Mouse (Mus musculus) urinary bladder, postnatal 10 days (tissue): ENCODE measurements around the gene Crtap.
"Not testable (repeated sequence)": the region's sequence is repeated elsewhere in the genome, so short reads cannot be mapped to it uniquely, and the experiment has no call there.

Experiments
- DNase-seq: peaks from one replicate; pipeline ENCODE4 v3.0.0; 2022; ENCODE audit warnings: low spot score

Crtap gene

DNA sequence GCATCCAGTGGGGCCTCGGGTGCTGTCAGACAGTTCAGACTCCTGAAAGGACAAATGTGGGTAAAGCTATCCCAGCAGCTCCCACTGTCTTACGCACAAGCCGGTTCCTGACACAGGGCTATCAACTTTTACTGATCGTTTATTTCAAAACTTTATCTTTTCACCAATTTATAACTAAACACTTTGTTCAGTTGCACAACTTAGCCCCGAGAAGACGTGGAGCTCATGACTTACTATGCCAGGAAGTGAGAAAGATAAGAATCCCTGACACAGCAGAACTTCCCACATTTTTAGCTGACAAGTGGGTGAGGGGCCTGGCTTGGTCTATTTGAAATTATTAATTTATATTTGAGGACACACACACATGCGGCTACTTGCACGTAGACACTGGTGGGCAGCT is 4.2 kb upstream of the Crtap start:
- no peak for DNase-seq

DNA sequence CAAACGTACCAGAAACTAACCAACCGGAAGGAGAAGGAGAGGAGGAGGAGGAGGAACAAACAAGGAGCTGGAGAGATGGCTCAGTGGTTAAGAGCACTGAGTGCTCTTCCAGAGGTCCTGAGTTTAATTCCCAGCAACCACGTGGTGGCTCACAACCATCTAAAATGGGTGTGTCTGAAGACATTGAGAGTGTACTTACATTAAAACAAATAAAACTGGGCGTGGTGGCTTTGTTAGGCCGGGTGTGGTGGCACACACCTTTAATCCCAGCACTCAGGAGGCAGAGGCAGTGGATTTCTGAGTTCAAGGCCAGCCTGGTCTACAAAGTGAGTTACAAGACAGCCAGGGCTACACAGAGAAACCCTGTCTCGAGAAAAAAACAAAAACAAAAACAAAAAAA is 3.7 kb upstream of the Crtap start:
- not testable (repeated sequence) for DNase-seq

DNA sequence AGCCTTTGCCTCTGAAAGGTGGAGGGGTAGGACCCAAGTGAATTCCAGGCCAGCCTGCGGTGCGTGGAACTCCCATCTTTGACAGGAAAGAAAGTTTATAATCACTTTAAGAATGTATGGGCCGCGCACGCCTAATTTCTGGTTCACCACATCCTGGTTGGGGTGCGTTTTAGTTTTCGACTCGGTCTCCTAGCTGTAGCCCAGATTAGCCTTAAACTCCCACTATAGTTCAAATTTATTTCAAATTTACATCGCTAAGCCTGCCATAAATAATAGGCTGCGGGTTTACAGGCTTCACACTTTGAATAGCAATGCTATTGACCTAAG is 237 bp upstream of the Crtap start:
- no peak for DNase-seq

DNA sequence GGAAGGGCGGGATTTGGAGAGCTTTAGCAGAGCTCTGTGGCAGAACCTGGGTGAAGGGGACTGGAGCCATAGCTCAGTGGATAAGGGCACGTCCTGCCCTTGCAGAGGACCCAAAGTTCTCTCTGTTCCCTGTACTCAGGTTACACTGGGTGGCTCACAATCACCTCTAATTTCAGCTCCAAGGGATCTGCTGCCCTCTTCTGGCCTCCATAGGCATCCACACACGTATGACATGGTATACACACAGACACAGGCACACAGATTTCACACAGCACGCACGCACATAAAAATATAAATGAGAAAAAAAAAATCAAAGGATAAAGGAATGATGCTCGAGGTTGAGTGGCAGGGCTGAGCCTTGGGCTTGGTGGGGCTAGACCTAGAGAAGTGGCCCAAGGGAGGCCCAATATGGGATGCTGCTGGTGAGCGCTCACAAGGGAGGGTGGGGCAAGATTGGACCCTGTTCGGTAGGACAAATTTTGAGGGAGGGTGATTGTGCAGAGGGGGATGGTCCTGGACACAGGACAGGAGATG is 1.0 kb downstream of the Crtap start:
- DNase-seq: no peak

DNA sequence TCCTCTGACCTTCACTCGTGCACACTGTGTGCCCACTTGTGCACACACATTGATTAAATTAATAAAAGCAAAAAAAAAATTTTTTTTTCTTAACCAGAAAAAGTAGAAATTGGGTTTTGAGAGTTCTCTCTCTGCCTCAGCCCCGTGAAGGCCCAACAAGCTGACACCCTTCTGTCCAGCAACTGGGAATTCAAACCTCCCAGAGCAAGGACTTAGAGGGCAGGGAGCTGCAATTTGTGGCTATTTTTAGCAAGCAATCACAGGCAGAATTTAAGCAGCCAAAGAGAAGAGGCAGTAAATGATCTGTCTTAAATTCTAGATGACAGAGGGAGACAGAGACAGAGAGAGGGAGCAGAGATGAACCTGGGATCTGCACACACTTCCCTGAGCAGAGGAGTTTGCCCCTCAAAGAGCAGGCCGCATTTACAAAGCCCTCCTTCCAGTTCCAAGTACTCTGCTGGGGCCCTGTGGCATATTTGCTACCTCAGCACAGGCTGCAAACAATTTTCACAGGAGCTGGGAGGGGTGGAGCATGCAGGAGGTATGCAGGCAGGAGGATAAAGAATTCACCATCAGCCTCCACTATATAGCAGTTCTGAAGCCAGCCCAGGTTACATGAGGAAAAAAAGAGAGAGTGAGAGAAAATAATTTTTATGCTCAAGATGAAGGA is 1.6 kb downstream of the Crtap start:
- no peak for DNase-seq

DNA sequence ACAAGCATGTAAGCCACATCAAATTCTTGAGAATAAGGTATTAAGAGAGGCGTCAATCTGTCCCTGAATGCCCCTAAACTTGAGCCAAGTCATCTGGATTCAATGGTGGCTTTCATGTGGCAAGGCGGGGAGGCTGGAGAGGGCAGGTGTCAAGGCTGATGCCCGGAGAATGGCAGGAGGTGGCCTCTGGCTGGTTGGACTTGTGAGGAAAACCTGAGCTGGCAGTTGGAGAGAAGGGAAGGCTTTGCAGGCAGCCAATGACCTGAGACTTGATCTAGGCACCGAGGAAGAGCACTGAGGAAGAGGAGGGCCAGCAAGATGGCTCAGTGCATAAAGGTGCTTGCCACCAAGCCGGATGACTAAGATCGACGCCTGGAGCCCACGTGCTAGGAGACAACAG is 2.2 kb downstream of the Crtap start:
- DNase-seq: no peak

DNA sequence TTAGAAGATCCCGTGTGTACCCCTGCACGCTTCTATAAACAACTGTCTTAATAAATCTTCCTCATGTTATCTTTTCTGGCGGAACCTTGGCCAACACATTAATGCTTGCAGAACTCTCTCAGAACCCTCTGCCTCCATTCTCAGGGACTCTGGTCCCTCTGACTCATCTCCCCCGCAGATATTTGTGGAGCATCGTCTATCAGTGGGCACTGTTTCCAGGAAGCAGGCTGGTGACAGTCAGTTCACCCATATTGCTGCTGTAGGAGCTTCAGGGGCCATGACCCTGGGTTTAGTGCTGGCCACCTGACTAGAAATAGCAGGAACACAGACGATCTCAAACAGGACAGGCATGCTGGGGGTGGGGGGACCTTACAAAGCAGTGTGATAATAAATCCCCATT is 3.4 kb downstream of the Crtap start:
- DNase-seq: no peak

DNA sequence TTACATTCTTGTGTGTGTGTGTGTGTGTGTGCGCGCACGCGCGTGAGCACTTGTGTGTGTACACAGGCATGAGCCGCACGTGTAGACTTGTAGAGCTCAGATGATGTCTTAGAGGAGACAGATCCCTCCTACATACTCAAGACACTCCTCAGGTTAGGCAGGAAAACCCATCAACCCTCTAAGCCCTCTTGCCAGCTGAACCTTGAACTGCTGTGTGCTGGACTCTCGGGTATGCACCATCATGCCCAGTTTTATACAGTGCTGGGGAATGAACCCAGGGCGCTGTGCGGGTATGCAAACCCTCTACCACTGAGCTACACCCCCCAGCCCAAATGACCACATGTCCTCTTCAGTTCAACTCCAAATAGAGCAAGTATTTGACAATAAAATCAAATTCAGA is 5.3 kb downstream of the Crtap start:
- DNase-seq: no peak

DNA sequence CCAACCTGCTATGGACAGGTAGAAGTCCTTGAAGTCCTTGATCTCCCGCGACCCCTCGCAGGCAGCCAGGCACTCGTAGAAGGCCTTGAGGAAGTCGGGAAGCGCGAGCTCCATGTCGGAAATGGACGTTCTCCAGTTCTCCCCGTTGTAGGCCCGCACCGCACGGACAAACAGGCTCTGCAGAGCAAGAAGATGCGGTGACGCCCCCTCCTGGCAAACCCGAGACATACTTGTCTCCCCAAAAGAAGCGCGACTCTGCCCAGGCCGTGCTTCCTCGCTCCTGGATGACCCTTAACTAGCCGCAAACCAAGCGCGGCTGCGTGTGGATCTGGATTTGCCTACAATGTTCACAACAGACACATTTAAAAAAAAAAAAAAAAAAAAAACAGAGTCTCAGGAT is 5.8 kb downstream of the Crtap start:
- DNase-seq: no peak

DNA sequence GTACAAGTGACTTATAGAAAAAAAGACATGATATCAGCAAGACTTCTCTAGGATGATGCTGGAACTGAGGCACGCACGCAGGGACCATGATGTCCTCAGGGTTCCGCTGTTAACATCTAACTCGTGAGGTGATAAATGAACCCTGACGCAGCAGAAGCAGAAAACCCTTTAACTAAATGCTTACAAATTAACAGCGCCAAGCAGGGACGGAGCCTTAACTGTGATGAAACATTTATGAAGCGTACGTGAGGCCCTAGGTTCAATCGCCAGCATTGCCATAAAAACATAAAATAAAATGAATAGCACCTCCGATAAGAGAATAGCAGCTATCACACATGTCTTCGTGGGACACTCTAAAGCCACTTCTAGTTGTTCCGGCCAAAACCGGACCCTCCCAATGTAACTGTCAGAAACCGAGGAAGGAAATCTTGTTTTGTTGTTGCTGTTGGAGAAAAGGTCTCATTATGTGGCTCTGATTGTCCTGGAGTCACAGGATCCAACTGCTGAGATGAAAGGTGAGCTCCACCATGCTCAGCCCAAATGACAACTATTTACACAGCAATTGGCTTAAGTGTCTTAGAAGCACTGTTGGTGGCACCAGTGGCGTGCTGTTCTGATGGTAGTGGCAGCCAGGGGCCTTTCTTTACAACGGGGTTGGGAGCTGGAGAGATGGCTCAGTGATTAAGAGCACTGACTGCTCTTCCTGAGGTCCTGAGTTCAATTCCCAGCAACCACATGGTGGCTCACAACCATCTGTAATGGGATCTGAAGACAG is 7.4 kb downstream of the Crtap start:
- DNase-seq: no peak

DNA sequence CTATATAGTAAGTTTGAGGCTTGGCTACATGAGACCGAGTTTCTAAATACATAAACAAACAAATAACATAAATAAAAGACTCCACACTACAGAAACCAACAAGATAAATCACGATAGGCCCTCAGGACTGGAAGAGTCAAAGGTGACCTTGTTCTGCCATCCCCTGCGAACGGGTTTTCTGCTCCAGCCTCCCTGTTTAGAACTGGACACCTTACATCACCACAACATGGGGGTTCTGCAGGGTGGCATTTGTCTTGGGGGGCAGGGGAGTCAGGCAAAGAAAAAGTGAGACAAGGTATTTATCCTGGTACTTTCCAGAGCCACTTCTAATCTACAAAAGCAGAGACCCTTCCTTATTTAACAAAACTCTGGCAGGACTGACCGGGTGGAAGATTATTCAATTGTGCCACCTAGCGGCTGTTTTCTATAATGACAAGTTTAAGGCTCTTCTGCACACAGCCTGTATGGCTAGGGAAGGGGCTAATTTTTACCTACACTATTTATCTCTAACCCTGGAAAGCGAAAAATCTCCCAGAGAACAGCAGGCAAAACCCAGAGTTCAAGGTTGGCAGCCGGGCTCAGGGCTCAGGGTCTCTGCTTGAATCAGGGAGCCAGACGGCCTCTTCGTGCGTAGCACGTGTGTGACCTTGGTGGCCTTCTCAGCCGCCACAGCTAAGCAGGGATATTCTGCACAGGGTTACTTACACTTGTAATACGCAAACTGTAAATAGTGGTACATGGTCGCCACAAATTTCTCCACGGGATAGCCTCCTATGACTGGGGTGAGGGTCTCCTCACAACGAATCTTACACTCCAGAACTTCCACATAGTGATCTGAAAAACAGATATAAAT is 9.4 kb downstream of the Crtap start:
- no peak for DNase-seq

DNA sequence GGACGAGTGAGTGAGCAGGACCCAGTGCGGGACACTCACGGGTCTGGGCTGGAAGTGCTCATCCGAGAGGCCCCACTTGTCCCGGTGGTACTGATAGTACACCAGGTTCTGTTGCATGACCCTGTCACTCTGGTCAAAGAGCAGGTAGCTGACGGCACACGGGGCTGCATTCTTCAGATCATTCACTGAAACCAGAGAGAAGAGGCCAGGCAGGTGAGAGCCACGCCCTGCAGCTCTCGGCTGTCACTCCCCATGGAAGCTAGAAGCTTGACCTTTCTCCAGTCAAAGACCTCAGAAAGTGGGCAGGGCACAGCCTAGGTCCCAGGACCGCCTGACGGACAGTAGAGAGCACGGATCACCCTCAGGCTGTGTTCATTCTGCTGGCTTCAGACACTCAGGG is 10.6 kb downstream of the Crtap start:
- no peak for DNase-seq

DNA sequence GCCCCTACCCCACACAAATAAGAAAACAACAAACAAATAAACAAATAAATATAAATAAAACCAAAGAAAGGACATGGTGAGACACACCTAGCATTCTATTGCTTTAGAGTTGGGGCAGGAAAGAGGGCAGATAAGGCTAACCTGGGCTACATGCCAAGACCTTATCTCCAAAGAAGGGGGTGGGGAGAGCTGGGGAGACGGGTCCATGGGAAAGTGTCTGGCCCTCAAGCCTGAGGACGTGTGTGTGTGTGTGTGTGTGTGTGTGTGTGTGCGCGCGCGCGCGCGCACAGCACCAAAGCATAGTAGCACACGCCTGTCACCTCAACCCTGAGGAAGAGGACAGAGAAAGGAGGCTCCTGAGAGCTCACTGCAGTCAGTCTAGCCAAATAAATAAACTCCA is 13.3 kb downstream of the Crtap start:
- no peak for DNase-seq

DNA sequence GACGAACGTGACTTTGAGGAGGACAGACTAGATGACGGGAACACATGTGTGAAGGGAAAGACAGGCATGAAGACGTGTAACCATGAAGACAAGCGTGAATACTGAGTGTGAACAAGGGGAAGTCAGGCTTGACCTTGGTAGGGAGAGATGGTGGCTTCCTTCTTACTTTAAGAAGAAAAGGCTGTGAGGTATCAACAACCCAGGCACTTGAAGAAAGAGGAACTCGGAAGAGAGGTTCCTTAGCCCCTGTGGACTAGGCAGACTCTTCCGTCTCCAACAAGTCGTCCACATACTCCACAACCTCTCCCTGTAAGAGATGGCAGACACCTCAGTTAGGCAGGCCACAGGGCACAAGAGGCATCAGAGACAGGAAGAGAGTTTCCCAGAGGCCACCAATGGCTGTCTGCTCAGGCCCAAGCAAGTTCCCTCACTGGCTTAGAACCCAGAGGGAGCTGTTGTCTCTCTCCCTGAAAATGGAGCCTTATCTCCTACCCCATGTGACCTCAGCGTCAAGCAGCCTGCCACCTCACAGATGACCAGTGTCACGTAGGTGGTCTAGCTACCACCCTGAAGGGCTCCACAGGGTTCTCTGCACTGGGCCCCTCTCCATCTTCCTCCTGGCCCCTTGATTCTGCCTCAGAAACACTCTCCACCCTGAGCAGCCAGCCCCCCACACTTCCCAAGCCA is 15.1 kb downstream of the Crtap start:
- no peak for DNase-seq

DNA sequence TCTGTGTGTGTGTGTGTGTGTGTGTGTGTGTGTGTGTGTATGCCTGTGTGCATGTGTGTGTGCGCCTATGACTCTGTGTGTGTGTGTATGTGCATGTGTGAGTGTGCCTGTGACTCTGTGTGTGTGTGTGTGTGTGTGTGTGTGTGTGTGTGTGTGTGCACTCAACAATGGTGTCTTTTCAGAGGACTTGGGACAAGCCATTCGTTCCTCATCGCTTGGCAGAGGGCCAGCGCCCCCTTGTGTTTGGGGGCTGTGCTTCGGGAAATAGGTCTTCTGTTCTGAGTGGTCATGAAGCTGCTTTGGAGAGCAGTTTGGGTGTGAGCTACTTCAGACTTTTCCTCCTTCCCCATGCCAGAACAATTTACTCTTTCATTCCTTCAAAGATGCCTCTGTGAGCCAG is 18.8 kb downstream of the Crtap start:
- DNase-seq: not testable (repeated sequence)

DNA sequence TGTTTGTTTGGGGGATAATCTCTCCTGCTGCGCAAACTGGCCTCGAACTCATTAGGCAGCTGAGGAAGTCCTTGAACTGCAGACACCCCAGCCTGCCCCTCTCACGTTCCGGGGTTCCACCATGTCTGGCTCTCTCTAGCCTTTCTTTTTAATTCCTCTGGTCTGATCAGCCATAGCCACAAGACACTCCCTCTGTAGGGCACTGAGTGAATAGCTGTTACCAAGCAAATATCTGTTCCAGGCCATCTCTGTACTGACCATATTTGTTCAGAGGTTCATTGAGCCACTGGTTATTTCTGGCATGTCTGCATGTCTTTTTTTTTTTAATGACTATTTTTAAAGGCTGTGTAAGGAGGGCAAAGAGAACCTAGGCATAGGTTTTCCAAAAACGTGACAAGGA is 21.1 kb downstream of the Crtap start:
- not testable (repeated sequence) for DNase-seq

DNA sequence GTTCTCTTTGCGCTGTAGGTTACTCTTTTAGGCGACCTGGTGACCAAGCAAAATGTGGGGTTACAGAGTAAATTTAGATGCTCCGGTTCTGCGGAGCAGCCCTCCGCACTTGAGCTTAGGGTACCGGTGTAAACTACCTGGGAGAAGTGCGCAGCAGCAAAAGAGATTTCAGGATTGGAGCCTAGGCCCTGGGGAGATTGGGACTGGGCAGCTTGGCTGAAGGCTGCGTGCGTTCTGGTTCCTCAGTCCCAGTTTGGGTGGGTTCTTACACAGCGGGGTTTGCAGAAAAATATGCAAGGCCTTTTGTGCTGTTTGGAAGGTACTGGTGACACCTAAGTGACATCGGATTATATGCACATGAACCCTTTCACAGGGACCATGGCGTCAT is 22.0 kb downstream of the Crtap start:
- no peak for DNase-seq

DNA sequence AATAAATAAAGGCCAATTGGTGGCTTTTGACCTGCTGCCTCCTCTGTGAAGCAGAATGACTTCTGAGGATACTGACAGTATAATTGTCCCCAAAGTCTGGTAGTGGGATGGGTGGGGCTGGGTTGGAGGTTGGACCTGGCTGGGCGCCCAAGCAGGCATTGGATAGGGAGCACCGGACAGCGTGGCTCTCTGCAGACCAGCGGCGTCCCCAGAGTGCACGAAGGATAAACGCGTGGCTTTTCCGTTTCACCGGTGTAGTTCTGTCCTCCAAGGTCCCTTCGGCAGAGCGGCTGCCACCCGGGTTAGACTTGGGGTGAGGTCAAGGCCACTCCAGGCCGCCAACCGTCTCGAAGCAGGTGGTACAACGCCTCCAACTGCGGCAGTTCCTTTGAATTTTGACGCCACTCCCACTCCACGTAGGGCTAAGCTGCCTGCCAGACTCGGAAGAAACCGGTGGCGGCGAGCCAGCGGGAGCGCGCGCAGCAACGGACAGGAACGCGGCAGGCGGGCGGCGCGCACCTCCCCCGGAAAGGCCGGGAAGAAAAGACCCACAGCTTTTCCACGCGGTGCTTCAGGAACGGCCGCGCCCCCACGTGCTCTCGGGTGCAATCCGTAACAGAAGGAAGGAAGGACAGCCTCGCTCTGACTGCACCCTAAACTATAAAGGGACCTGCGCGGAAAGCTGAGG is 22.5 kb downstream of the Crtap start:
- DNase-seq: peak; percentile 38

DNA sequence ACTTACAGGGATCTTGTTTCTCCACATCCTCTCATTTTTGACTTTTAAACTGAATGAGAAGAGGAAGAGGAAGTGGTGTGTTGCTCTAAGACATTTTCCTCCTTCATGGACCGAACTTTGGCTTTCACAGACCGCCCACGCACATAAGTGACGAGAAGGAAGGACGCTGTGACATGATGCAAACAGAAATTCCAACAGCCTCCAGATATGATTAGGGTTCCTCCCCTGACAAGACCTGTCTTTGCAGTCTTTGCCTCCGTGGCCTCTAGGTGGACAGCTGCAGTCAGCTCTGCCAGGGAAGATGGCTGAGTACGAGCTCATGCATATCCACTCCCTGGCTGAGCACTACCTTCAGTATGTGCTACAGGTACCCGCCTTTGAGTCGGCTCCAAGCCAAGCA is 60.6 kb downstream of the Crtap start, which contains the start of gene Bcl2a1c:
TSS of gene Bcl2a1c (plus strand) at position 281 of the 400 bp plus-strand sequence.
- DNase-seq: not testable (repeated sequence)

DNA sequence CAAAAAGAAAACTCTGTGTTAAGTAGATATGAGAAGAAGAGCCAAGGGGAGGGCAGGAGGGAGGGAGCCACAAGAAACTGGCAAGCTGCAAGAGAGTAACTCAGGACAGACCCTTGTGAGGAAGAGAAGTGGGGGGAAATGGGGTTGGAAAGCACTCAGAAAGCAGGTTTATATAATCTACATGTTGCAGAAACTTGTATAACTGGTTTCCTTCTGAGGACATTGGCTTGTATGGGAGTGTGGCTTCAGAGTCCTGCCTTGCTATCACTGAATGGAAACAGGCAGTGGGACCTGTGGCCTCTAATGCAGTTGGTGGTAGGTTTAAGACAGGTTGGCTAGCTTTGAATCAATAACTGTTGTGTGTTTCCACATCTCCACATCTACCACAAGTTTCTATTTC is 62.1 kb downstream of the Crtap start:
- DNase-seq: not testable (repeated sequence)

DNA sequence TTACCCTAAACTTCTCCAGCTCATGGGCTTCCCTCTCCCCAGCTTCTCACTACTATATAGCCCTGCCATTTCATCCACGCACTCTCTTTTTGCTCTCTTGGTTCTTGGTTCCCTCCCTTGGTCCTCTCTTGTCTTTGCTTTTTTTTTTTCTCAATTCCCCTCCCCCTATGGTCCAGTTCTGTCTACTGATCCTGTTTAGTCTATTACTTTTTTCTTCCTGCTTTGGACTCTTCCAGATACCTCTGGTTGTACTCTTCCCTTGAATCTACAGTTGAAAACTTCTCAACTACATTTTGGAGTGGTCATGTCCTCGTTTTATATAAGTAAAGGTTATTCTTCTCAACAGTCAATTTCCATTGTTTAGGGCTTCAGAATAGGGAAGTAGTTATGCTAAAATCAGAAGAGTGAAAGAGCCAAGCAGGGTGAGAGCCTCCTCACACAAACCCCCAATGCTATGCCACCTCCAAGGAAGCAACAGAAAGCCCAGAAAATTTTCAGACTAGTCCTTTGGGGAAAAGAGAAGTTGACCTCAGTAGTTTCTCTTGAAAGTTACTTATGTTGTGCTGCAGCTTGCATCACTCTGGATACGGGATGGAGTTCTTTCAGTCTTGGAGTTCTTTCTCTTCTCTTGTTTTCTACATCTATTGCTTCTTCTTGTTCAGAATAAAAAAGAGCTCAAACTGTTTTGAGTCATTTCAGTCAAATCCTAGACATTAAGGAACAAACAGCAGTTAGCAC is 64.3 kb downstream of the Crtap start:
- DNase-seq: no peak
